Mouse (Mus musculus) midbrain, postnatal 0 days (tissue): Measurements from ENCODE around the gene Arid1b. TPM values are rescaled to one million over a fixed set of nuclear protein-coding genes. Genes with fewer than 3 reads are reported as not detected.

Source experiments
- ATAC-seq: fragments of 200-750 bp; cut with Nextera tagmentation; 2 replicates; pipeline ENCODE4 v1.8.0; 2017; ENCODE audit warnings: moderate number of reproducible peaks, mild to moderate bottlenecking, moderate TSS enrichment, moderate library complexity; ENCODE audit not compliant: low FRiP score
- DNase-seq: peaks from one replicate; pipeline ENCODE4 v3.0.0-alpha.2; 2015; ENCODE audit warnings: low spot score
- H3K27ac ChIP-seq: fragments of 300-500 bp; sonication (generic); 2 replicates; pipeline ENCODE4 v1.5.1; 2014; ENCODE audit warnings: low read depth, mild to moderate bottlenecking, low read length, mixed read lengths
- H3K27me3 ChIP-seq: fragments of 300-500 bp; sonication (generic); 2 replicates; pipeline ENCODE4 v1.6.1; 2014; ENCODE audit warnings: low read length, control low read depth, mixed read lengths; ENCODE audit not compliant: insufficient read depth
- H3K36me3 ChIP-seq: fragments of 300-500 bp; sonication (generic); 2 replicates; pipeline ENCODE4 v1.6.1; 2014; ENCODE audit warnings: low read length, control low read depth, mixed read lengths; ENCODE audit not compliant: insufficient read depth
- H3K4me1 ChIP-seq: fragments of 300-500 bp; sonication (generic); 2 replicates; pipeline ENCODE4 v1.6.1; 2014; ENCODE audit warnings: mild to moderate bottlenecking, control low read depth, antibody characterized with exemption, low read length, mixed read lengths; ENCODE audit not compliant: insufficient read depth
- H3K4me2 ChIP-seq: fragments of 300-500 bp; sonication (generic); 2 replicates; pipeline ENCODE4 v1.6.1; 2014; ENCODE audit warnings: low read depth, mild to moderate bottlenecking, low read length, mixed read lengths; ENCODE audit not compliant: poor library complexity, severe bottlenecking
- H3K4me3 ChIP-seq: fragments of 300-500 bp; sonication (generic); 2 replicates; pipeline ENCODE4 v1.5.1; 2014; ENCODE audit warnings: low read depth, mild to moderate bottlenecking, low read length, moderate library complexity
- H3K9ac ChIP-seq: fragments of 300-500 bp; sonication (generic); replicated peaks from 2 replicates; pipeline ENCODE4 v1.6.1; 2014; ENCODE audit warnings: mild to moderate bottlenecking, low read length, moderate library complexity, mixed read lengths; ENCODE audit not compliant: poor library complexity, severe bottlenecking
- H3K9me3 ChIP-seq: fragments of 300-500 bp; sonication (generic); 2 replicates; pipeline ENCODE4 v1.6.1; 2016; ENCODE audit warnings: low read length, control low read depth
- CTCF ChIP-seq: IDR thresholded peaks from 2 replicates; pipeline ENCODE4 v1.5.1; 2016; ENCODE audit warnings: antibody characterized with exemption, mild to moderate bottlenecking
- WGBS: fragments of 180-500 bp; shearing (Covaris S2); extraction: QIAGEN DNeasy Blood & Tissue Kit; methylation state at CpG from one replicate; pipeline ENCODE4 v1.1.7; 2014; 5-methylcytosine and 5-hydroxymethylcytosine counted together
- polyA plus RNA-seq: library from polyadenylated mRNA; unstranded; fragments of >200 nt; fragmentation: Nextera tagmentation; extraction: Ambion mirVana; gene quantifications from 2 replicates; pipeline ENCODE4 v1.2.1, GENCODE M21; 2015
- total RNA-seq: library from RNA; depleted of rRNA; stranded (reverse); fragments of >200 nt; gene quantifications from 2 replicates; pipeline ENCODE4 v1.2.3, GENCODE M21; 2014

Arid1b gene
- total and polyA plus RNA-seq, 2 experiments from 2014 or later = 11.9 to 73.3 TPM

DNA sequence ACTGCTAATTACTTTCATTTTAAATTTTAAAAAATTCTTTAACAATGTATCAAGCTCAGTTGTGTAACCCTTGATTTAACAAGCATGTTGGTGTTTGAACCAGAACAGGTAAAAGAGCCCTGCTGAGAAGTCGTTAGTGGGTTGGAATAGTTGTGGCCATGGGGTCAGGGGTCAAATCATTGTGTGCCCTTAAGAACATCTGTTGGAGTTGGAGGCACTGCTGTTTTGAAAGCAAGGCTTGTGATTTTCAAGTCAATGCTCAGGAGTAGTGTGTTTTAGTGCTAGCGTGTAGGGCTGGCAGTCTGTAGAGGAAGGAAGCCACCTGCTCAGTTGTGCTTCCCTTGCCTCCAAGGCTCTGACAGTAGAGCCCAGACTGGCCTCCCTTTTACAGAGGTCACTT, 228.7 kb downstream of the Arid1b start:
- no peak overlapping the region for H3K4me2 ChIP-seq
- no peaks in the 10 kb centered on the region for H3K9me3 ChIP-seq
- H3K4me1 ChIP-seq = peaks cover 11% of the 10 kb centered on the region; the same call in 1 of the 2 replicates
- no peaks in the 10 kb centered on the region for H3K36me3 ChIP-seq
- ATAC-seq (no peak), DNase-seq (no peak)
- no peaks in the 10 kb centered on the region for H3K27me3 ChIP-seq
- H3K4me3 ChIP-seq = no peak overlapping the region
- no peak overlapping the region for H3K9ac ChIP-seq
- no peak overlapping the region for H3K27ac ChIP-seq
- WGBS = 42% methylated on average over 2 of the region's 2 CpGs
- TF ChIP-seq CTCF = no peak

DNA sequence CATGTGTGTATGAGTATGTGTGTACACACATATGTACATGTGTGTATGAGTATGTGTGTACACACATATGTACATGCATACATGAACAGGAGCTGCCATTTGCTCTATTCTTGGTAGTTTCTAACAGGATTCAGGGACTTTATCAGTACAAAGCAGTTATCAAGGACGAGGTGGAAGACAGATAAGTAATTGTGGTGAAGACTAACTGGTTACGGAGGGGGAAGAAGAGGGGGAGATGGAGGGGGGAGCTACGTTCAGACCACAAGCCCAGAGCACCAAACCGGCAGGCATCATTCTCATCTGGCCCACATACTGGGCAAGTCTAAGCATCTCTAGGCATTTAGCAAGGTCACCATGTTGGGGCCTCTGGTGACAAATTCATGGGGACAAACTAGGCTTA, 230.8 kb downstream of the Arid1b start:
- Histone ChIP-seq H3K9me3 (no peaks in the 10 kb centered on the region), H3K4me2 (no peak overlapping the region), H3K4me1 (peaks cover 21% of the 10 kb centered on the region), H3K27ac (no peak overlapping the region), H3K4me3 (no peak overlapping the region), H3K27me3 (no peaks in the 10 kb centered on the region), H3K9ac (no peak overlapping the region), H3K36me3 (no peaks in the 10 kb centered on the region)
- no peak for TF ChIP-seq CTCF
- 83% methylated on average over 4 of the region's 4 CpGs for WGBS
- ATAC-seq (no peak), DNase-seq (no peak)

DNA sequence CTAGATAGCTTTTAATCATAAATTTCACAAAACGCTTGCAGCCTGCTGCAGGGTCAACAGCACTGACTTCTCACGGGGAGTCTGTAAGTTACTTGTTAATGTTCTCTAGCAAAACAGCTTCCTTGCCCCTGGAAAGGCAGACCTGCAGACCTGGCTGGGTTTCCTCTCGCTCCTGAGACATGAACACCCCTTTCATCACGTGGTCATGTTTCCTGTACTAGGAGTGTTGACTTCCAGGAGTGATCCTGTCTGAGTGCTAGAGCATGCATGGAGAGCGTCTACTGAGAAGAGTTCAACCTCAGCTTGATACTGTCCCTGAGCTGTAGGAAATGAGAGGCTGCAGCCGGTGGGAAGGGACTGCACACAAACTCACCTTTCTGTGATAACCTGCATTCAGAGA, 233.0 kb downstream of the Arid1b start:
- H3K4me1 ChIP-seq = peaks cover 12% of the 10 kb centered on the region
- DNase-seq = no peak
- 71% methylated on average over 6 of the region's 6 CpGs for WGBS

DNA sequence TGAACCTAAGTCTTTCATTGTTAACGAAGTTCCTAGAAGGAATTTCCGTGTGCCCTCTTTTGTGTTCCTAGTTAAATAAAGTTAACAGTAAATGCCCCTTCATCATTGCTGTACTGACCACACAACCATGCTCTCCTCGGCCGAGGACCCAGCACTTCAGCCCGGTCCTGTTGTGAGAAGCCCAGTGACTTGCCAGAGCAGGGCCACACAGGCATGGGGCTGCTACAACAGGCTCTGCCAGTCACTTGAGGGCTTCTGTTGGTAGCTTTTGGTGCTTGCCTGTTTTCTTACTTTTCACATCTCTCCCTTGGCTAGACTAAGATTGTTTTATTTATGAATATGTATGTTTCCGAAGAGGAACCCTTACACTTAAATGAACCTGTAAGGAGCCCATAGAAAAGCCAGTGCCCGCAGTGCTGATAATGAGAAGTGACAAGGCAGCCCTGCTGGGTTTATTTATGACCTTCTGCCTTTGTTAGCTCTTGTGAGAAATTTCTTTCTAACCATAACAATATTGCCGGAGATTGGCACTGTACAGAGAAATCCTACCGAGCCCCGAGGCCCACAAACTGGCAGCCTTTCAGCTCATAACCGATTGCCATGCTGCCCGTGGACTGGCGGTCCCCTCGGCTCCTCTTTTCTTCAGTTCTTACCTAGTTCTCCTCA, 234.0 kb downstream of the Arid1b start:
- Histone ChIP-seq H3K4me2 (no peak overlapping the region), H3K27me3 (no peaks in the 10 kb centered on the region), H3K9me3 (no peaks in the 10 kb centered on the region), H3K27ac (peak overlapping the region; percentile 7; the same call in 1 of the 2 replicates), H3K4me1 (peaks cover 12% of the 10 kb centered on the region), H3K9ac (no peak overlapping the region), H3K4me3 (no peak overlapping the region), H3K36me3 (0 out of 2 replicates have a peak, but pooled peaks cover 3% of the 10 kb centered on the region)
- DNase-seq (peak; percentile 83), ATAC-seq (no peak)
- no peak for TF ChIP-seq CTCF
- WGBS = 41% methylated on average over 14 of the region's 14 CpGs

More for the DNA sequence above, 233.0 kb downstream of the Arid1b start:
- Histone ChIP-seq H3K9ac (no peak overlapping the region), H3K4me2 (no peak overlapping the region), H3K4me3 (no peak overlapping the region), H3K9me3 (no peaks in the 10 kb centered on the region), H3K36me3 (no peaks in the 10 kb centered on the region), H3K27me3 (no peaks in the 10 kb centered on the region), H3K27ac (no peak overlapping the region)
- TF ChIP-seq CTCF = no peak
- no peak for ATAC-seq

DNA sequence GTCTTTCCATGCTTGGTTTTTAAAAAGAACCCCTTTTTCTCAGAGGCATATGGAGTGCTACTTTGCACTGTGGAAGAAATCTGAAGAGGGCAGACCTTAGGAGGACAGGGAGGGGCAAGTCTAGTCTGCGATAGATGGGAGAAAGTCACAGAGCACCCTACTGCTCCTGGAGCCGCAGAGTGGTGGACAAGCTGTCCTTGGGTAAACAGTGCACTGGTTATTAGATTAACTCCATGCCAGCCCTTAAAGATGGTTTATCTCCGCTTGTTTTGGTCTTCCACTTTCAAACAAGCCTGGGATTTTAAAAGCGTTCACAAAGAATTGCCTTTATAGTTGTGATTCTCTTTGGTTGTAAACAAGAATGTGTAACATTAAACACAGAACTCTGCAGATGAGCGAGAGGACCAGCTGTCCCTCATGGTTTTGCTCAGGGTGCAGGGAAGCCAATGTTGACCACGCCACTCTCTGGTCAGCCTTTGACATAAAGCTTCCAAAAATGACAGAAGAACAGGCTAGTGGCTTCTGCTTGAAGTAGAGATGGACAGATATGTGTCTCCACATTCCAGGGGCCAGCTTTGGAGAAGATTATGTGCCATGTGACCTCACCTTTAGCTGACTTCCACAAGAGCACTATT, 234.6 kb downstream of the Arid1b start:
- Histone ChIP-seq H3K9me3 (no peaks in the 10 kb centered on the region), H3K4me3 (no peak overlapping the region), H3K27me3 (no peaks in the 10 kb centered on the region), H3K36me3 (0 out of 2 replicates have a peak, but pooled peaks cover 3% of the 10 kb centered on the region), H3K4me1 (peaks cover 12% of the 10 kb centered on the region), H3K27ac (peak overlapping the region; percentile 7; the same call in 1 of the 2 replicates), H3K9ac (no peak overlapping the region), H3K4me2 (no peak overlapping the region)
- DNase-seq = no peak
- 76% methylated on average over 6 of the region's 6 CpGs for WGBS
- no peak for ATAC-seq
- no peak for TF ChIP-seq CTCF

DNA sequence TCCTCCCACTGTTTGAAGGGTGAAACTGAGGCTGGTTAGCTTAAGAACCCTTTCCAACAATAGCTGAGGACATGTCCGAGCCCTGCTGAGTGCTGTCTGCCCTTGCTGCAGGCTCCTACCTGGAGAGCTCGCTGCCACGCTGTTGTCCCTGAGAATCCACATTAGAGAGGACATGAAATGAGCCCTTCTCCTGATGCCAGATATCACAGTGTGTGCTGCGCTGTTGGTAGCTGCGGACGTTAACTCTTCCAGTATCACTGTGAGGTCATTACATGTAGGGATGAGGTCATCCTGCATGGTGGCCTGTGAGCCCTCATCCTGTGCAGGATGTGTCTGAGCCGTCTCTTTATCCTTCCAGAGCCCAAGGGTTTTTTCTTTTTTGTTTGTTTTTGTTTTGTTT, 235.9 kb downstream of the Arid1b start:
- ATAC-seq = no peak
- Histone ChIP-seq H3K27ac (no peak overlapping the region), H3K4me3 (no peak overlapping the region), H3K4me2 (no peak overlapping the region), H3K27me3 (no peaks in the 10 kb centered on the region), H3K9ac (no peak overlapping the region), H3K4me1 (peaks cover 12% of the 10 kb centered on the region), H3K36me3 (0 out of 2 replicates have a peak, but pooled peaks cover 3% of the 10 kb centered on the region), H3K9me3 (no peaks in the 10 kb centered on the region)
- 80% methylated on average over 7 of the region's 7 CpGs for WGBS
- DNase-seq = no peak
- no peak for TF ChIP-seq CTCF
